Mouse (Mus musculus): Measurements from ENCODE around the gene Sbf2.

- TF ChIP-seq CTCF (IDR thresholded peaks at IDR 0.05; ENCODE audit: extremely low read depth, insufficient read depth, insufficient read length, insufficient replicate concordance) (no peak), POLR2A (IDR thresholded peaks at IDR 0.05; ENCODE audit: low read depth, low read length) (no peak)
Observed at GRCm38 (mm10) chr7:110587721-110588120, 27.0 kb downstream of the Sbf2 start.

All from spleen, adult 2 months (tissue).